Mouse (Mus musculus) heart, postnatal 14 days (tissue): ENCODE results near the gene Lrrc15. TPM values are rescaled to one million over a fixed set of nuclear protein-coding genes. Genes with fewer than 3 reads are reported as not detected.

Experiments used
- DNase-seq, 2 experiments: peaks; one replicate each; pipeline ENCODE4 v3.0.0; 2021 to 2022
- intact Hi-C: fragments of 180-260 bp; cut with DNase I; formaldehyde crosslinking; loops from one replicate; pipeline ENCODE4 v1.15.1; 2025
- total RNA-seq, 2 experiments: library from RNA; stranded (reverse); gene quantifications; 2 replicates each; pipeline ENCODE4 v1.2.3; 2021

The Lrrc15 gene
- total RNA-seq, 2 experiments from 2014 or later, result 0.29 to 0.33 TPM

DNA sequence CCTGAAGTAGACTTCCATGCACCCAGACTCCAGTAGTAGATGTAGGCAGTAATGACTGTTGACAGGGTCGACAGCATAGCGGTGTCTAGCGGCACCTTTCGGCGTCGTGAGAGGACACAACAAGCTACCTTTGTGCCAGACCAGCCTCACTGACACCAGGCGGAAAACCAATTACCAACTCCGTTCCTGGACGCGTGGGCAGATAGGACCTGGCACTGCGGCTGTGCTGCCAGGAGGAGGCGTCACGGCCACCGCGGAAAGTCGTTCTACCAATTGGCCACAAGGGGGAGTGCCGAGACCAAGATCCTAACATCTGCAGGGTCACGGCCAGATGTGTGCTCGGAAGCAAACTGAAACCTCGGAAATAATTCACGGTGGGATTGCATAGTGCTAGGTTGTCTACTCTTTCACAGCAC lies 31.0 kb downstream of the Lrrc15 start:
- intact Hi-C loops, result loop anchor here (2.0 to 10.0 kb wide), 4 partner anchors 63 to 1103 kb away; no protein-coding TSS in a partner anchor
- DNase-seq, result peak; percentile 84 to 90

DNA sequence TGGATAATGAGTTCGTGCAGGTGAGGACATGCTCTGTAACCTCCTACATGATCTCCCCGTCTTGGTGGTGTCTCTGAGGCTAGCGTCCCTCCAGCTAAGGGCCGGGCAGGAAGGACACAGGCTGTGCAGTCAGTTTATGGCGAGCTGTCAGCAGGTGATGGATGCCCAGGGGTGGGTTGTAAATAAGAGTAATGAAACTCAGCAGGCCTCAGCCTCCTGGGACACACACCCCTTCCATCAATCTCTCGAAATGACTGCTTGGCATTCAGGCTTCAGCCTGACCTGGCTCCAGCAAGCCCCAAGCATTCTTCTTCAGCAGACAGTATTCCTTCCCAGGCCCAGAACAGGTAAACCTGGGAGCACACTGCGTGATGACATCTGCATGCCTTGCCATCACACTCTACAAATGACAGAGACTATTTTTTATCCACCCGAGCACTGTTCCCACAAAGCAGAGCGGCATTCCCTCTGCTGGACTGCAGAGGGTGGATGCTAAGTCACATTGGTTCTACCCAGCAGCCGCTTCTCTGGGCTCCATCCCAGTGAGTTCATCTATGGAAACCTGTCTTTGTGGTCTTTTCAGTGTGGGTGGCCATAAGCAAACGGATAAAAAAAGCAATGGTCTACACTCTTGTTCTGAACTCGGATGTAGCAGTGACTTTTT lies 38.9 kb downstream of the Lrrc15 start:
- intact Hi-C loops, result no loop called here
- no peak for DNase-seq

DNA sequence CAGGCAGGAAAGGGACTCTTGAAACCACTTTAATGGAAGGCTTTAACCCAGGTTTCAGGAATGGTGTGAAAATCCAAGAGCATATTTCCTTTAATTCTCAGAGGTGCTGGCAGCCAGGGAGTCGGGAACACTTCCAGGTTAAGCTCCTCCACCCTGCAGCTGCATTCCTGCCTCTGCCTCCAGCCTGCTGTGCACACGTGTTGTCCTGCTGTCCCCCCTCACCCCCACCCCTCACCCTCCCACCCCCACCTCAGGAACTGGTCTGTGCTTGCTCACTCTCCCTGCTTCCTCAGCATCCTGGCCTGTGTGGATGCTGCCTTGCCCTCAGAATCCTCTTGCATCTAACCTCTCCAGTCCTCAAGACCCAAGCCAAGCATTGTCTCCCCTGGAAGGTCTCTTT lies 41.4 kb downstream of the Lrrc15 start:
- intact Hi-C loops, result no loop called here
- DNase-seq, result no peak

DNA sequence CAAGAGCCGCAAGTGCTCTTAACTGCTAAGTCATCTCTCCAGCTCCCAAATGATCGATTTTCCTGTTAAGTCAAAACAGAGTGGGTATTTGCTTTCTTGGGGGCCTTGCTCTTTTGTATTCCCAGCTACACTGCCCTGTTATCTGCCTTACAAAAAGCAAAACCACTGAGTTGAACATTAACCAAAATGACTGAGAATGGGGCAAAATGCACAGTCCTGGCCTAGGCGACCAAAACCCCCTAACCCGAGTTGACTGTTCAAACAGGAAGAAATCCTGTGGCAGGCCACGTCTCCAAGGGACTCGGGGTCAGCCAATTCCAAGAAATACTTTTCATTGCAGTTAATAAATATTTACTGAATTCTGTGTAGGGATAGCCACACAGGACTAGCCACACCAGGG lies 44.3 kb downstream of the Lrrc15 start:
- intact Hi-C loops, result no loop called here
- DNase-seq, result no peak

DNA sequence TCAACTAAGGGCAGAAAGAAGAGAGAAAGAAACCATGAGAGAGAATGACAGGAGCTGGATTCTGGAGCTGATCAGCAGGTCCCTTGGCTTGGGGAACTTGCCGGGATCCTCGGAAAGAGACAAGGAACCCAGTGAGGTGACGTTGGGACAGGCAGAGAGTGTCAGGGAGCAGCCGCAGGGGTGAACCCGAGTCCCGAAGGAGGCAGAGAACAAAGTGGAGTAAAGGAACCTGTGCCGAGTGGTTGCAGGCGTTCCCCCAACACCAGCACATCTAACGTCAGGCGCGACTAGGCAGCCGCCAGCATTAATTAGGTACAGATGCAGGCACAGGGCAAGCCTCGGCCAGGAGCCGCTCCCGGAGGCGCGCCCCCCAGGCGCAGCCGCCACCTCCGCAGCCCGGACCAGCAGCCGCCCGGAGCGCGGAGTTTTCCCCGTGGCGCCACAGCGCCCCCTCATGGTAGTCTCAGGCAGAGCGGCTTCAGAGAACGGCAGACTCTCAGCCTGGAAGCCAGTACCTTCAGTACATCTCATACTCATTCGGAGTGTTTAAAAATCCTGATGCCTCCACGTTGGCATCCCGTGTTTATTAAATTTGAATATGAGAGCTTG lies 46.9 kb downstream of the Lrrc15 start:
- peak; percentile 93 to 94 for DNase-seq
- intact Hi-C loops, result loop anchor here (1.0 to 2.0 kb wide), 3 partner anchors 169 to 607 kb away; no protein-coding TSS in a partner anchor

DNA sequence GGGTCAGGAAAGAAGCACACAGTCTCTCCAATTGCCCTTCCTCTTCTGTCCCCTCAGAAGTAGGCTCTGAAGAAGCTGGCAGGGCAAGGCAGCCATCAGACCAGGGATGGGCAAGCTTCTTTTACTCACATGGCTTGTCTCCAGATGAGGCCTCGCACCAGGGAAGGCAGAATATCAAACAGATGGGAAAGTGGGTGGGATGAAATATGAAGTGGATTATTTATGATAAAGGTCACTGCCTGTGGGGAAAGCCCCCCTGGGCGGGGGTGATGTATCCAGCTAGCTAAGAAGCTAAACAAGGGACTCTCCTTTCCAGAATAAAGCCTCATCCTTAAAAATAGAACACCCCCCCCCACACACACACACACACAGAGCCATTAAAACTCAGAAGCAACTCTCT lies 47.5 kb downstream of the Lrrc15 start:
- DNase-seq, result no peak
- intact Hi-C loops, result loop anchor here (2.0 kb wide), 1 partner anchor 47 kb away; no protein-coding TSS in a partner anchor

DNA sequence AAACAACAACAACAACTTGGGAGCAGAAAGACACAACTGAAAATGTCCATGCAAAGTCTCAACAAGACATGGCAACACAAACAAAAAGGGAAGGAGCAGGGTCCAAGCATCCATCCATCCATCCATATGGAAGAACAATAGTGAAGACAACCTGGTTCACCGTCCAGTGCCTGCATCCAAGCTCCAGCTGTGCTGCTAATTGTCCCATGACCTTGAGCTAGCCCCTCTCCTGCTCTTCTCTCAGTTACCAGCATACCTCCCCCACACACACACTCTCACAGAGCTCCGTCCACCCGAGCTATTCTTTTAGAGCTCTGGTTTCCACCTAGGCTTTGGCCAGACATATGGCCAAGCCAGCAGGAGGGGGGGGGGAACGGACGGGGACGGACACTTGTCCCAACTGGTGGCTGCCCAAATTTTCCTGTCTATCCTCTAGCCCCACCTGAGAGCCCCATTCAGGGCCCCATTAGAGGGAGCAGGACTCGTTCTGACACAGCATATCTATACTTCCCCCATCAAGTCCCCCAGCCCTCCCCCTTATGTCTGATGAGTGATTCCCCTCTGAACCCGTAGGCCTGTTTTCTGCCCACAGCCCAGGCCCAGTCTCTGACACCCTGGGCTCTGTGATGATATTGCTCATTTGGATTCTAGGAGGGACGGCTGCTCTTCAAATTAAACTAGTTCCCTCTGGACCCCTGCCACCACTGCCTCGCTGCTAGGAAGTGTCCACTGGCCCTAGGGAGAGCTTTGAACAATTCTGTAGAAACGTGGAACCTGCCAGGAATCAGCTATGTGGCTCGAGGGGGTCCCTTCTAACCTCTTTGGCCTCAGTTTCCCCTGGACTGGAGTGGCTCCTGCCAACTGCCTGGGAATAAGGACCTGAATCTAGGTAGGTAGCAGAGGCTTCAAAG lies 48.2 kb downstream of the Lrrc15 start:
- intact Hi-C loops, result loop anchor here (2.0 kb wide), 1 partner anchor 46 kb away; no protein-coding TSS in a partner anchor
- peak; percentile 18 to 20 for DNase-seq

DNA sequence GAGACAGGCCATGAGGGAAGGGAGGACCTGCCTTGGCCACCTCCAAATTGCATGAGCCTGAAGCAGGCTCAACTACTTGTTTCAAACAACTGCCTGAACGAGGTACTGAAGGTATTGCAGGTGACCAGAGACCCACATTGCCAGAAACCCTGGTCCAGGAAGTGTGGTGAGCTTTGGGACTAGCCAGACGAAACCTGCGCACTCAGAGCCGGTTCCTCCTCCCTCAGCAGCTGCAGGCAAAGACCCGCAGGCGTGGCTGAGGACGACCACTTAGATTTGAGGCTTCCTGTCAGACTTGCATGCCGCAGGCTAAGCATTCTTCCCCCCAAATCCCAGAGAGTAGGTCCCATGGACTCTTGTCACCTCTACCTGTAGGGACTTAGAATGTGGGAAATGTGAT lies 49.0 kb downstream of the Lrrc15 start:
- DNase-seq, result no peak
- intact Hi-C loops, result loop anchor here (2.0 kb wide), 1 partner anchor 45 kb away; no protein-coding TSS in a partner anchor

DNA sequence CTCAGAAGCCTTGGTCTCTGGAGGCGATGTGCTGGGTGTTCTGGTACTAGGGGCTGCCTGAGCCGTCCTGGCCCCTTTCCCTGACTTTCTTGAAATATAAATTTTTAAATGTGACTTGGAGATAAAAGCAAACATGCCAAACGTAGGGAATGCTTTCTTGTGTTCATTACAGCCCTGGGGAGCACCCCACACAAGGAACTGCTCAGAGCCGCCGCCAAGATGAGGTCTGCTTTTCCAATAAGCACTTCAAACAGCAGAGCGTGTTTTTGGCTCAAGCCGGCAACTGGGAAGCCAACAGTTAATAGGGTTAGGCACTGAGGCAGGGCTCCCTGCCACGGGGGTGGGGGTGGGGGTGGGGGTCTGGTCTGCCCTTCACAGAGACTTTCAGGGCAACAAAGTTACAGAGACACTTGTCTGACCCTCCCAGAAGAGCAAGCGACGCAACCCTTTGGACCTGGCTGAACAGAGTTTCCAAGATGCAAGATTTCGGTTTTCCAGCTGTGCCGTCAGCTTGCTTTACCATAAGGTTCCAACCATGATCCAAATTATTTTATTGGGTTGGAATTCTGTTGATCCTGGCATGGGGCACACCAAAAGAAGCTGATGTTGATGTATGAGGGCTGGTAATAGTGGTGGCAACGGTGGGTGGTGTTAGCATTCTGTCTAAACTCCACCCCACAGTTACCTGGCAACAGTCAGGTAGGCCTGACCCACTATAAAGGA lies 51.0 kb downstream of the Lrrc15 start:
- DNase-seq, result no peak
- intact Hi-C loops, result no loop called here

DNA sequence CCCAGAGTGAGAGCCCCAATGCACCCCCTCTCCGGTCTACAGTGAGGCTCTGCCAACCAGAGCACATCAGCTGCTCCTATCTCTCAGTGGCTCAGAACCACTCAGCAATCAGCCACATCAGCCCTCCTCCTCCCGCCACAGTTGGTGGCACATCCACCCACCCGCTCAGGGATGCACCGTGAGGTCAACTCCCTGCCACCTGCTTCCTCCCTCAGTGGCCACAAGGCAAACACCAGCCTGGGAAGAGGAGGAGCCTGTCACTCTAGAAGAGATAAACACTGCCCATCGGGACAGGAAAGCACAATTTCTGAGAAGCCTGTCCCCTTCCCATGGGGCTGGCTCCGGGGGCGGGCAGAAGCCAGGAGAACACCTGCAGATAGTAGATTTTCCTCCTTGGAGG lies 55.7 kb downstream of the Lrrc15 start:
- intact Hi-C loops, result no loop called here
- DNase-seq, result no peak

DNA sequence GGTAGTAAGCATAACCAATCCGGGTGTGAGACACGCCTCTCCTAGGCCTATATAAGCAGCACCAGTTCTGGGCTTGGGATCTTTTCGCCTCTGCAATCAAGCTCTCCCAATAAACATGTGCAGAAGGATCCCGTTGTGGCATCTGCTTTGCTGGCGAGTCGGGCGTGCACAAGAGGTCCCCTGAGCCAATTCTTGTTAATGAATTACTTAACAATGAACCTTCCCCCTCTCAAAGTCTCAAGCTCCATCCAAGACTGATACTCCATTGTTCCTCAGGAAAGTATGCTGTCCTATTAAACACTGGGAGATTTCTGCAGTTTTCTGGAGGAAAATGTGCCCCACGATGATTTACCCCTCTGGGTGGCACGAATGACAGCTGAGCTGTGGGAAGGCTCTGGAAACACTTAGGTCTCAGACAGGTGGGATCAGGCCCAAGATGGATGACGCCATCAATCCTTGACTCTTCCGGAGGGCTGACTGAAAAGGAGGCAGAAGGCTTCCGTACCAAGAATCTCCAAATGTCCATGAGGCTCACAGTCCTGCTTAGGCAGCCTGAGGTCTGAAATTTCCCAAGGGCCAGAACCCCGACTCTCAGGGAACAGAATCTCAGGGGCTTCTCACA lies 61.8 kb downstream of the Lrrc15 start:
- DNase-seq, result no peak
- intact Hi-C loops, result no loop called here

Other genes with a start within 250 kb of the Lrrc15 start
- gene Hes1, start 218.9 kb downstream of the Lrrc15 start, total RNA-seq, result 10 to 100 TPM; 28.9 to 30.9 TPM
- gene Cpn2, start 15.8 kb downstream of the Lrrc15 start, total RNA-seq, result under 1 TPM in 1 of 2 experiments, not detected in 1; 0.14 TPM
- gene Gp5, start 27.5 kb upstream of the Lrrc15 start, total RNA-seq, result under 1 TPM; 0.33 to 0.39 TPM
- 10 to 100 TPM; 60.8 to 66.6 TPM for gene Atp13a3, start 122.7 kb upstream of the Lrrc15 start, total RNA-seq